Mouse (Mus musculus) adipocyte (in vitro differentiated cells): ENCODE measurements around the gene Ang6.
"Not testable (repeated sequence)": the region's sequence is repeated elsewhere in the genome, so short reads cannot be mapped to it uniquely, and the experiment has no call there.

Experiments used
- DNase-seq: peaks from one replicate; pipeline ENCODE4 v3.0.0-alpha.2; 2016; ENCODE audit warnings: low spot score

Gene Ang6

GRCm38 (mm10) chr14:44002169-44002568 is at the start of gene Ang6:
Gene Ang6, minus strand, starts transcription at chr14:44002269.
- no peak for DNase-seq

- DNase-seq = not testable (repeated sequence)
Measured at GRCm38 (mm10) chr14:44046567-44046966, 44.5 kb upstream of the Ang6 start.

GRCm38 (mm10) chr14:44031828-44032227 is 29.8 kb upstream of the Ang6 start:
- not testable (repeated sequence) for DNase-seq

DNA sequence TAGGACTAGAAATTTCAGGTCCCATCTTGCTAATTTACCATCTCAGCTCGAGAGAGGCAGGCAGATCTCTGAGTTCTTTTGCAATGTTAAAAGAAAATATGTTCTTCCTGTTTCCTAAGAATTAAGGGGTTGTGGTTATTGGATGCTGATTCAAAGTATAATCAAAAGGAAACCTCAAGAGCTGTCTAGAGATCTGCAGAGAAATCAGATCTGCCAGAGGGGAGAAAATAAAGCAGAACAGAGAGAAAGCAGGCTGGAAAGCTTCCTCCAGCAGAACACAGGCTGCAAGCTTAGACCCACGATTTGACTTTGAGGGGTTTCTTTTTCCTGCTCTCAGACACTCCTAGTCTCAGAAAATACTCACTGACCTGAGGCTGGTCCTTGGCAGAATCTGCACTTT is 7.6 kb upstream of the Ang6 start:
- not testable (repeated sequence) for DNase-seq

GRCm38 (mm10) chr14:44008021-44008420 is 6.0 kb upstream of the Ang6 start:
- not testable (repeated sequence) for DNase-seq

GRCm38 (mm10) chr14:44001600-44001999 is 469 bp downstream of the Ang6 start:
- DNase-seq = no peak

DNA sequence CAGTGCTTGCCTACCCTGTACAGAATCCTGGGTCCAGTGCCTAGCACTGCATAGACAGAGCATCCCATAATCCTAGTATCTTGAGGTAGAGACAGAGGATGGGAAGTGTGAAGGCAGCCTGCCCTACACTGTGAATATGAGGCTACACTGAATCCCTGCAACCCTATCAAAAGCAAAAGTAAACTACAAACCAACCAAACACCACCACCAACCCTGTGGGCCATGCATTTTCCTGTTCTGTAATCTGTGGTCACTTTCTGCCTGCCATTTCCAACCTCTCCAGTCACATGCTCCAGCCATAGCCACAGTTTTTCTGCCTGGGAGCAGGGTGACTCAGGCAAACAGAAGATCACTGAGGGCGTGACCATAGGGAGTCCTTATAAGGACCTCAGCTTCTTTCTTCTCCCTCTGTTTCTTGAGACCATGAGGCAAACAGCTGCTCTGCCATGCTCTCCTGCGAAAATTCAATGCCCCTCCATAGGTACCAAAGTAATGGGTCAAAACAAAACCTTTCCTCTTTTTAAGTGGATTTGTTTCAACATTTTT is 3.5 kb downstream of the Ang6 start:
- DNase-seq = not testable (repeated sequence)

DNA sequence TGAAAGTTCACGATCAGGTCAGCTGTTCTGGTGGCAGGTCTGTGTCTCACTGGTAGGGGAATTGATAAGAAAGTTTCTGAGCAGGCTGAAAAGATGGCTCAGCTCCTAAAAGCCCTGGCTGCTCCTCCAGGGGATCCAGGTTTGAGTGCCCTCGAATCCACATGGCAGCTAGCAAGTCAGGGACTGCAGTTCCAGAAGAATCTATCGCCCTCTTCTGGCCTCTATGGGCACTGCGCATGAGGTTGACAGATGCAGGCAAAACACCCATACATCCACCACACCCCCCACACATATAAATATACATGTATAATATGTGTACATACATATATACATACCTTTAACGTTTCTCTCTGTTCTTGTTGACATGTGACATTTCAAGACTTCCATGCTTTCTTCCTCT is 14.7 kb downstream of the Ang6 start:
- peak; percentile 58 for DNase-seq

GRCm38 (mm10) chr14:43986147-43986546 is 15.9 kb downstream of the Ang6 start:
- no peak for DNase-seq

DNA sequence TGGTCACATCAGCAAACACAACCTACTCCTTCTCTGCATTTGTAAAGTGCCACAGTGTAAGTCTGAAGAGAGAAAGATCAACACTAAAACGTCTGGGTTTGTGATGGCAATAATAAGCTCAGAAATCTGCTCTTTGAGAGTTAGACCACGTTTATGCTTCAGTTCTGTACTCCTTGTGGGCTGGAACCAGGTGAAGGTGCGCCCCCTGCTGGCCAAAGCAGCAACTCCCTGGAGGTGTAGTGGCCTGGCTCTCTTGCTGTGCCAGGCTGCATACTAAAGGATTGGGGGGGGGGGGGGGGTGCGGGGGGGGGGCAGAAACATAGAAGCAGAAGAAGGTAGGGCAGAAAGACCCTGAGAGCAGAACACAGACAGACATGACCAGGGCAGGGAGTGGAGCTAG is 18.2 kb downstream of the Ang6 start:
- peak; percentile 65 for DNase-seq

DNA sequence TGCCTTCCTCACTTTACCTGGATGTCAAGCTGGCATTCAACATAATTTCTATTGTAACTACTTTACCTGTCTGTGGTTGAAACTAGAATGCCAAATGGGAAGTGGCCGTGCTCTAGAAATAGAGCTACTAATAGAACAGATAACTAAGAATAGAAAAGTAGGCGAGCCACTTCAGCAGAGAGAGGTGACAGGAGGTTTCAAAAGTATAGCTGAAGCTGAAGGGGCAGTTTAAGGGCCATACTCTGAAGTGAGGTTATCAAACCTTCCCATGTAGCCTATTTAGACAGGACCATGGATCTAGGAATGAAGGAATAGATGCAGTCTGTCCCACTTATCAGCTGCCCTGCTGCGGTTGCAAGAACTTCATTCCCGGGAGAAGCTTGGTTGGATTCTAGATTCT is 18.6 kb downstream of the Ang6 start:
- DNase-seq = no peak

DNA sequence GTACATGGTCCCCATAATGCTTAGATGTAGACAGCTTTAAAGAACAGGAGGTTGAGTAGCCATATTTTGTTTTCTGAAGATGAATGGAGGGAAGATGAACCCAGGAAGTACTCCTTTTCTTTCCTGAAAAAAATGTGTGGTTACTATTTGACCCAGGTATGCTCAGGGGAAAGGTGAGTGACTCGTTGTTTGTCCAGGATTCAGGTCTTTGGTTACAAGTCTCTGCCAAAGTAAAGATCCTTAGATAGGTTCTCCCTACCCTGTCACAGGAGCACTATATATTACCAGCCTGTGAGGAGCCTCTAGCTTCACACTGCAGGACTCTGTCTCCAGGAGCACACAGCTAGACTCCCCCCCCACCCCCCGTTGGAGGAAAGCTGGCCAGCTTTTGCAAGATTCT is 45.3 kb downstream of the Ang6 start, which contains the start of gene Ang5:
Gene Ang5, plus strand, starts transcription at position 301 of the 400 bp plus-strand sequence.
- not testable (repeated sequence) for DNase-seq

- DNase-seq = not testable (repeated sequence)
Measured at GRCm38 (mm10) chr14:43955074-43955473, 47.0 kb downstream of the Ang6 start.

GRCm38 (mm10) chr14:43953382-43953781 is 48.7 kb downstream of the Ang6 start:
- DNase-seq = not testable (repeated sequence)
